Mouse (Mus musculus) CH12.LX (cell line): ENCODE measurements around the gene S1pr4.

Experiments used
- CHD1 ChIP-seq: IDR thresholded peaks from 2 replicates; pipeline ENCODE4 v1.6.1; 2012; ENCODE audit warnings: low read depth, low read length, improper control_type of control experiment, inconsistent platforms
- CTCF ChIP-seq, 2 experiments: IDR thresholded peaks in 1 of 2; conservative IDR thresholded peaks in 1 of 2; 2 replicates each; pipeline ENCODE4 v1.5.1; 2011 to 2012; ENCODE audit warnings: low read depth in 2 of 2, low read length in 2 of 2, improper control_type of control experiment in 1 of 2, inconsistent platforms in 1 of 2, mild to moderate bottlenecking in 1 of 2, moderate library complexity in 1 of 2
- E2F4 ChIP-seq: IDR thresholded peaks from 2 replicates; pipeline ENCODE4 v1.6.1; 2011; ENCODE audit warnings: low read depth, low read length, improper control_type of control experiment; ENCODE audit not compliant: insufficient replicate concordance
- EP300 ChIP-seq: IDR thresholded peaks from 2 replicates; pipeline ENCODE4 v1.6.1; 2011; ENCODE audit warnings: low read length, improper control_type of control experiment
- JUND ChIP-seq: conservative IDR thresholded peaks from 2 replicates; pipeline ENCODE4 v1.6.1; 2011; ENCODE audit warnings: low read depth, low read length, improper control_type of control experiment
- MEF2A ChIP-seq: IDR thresholded peaks from 2 replicates; pipeline ENCODE4 v1.6.1; 2014; ENCODE audit warnings: low read depth, mild to moderate bottlenecking, inconsistent platforms, low read length, improper control_type of control experiment, borderline replicate concordance
- MYC ChIP-seq: IDR thresholded peaks from 2 replicates; pipeline ENCODE4 v1.6.1; 2011; ENCODE audit warnings: low read depth, mild to moderate bottlenecking, improper control_type of control experiment, low read length
- NRF1 ChIP-seq: IDR thresholded peaks from 2 replicates; pipeline ENCODE4 v1.6.1; 2014; ENCODE audit warnings: low read depth, mild to moderate bottlenecking, inconsistent platforms, low read length, improper control_type of control experiment, moderate library complexity
- POLR2A ChIP-seq: IDR thresholded peaks from 2 replicates; pipeline ENCODE4 v1.6.1; 2011; ENCODE audit warnings: low read depth, mild to moderate bottlenecking, improper control_type of control experiment, low read length
- RAD21 ChIP-seq: IDR thresholded peaks from 2 replicates; pipeline ENCODE4 v1.6.1; 2011; ENCODE audit warnings: low read depth, mild to moderate bottlenecking, low read length, improper control_type of control experiment, moderate library complexity
- SIN3A ChIP-seq: IDR thresholded peaks from 2 replicates; pipeline ENCODE4 v1.6.1; 2012; ENCODE audit warnings: low read length, improper control_type of control experiment, inconsistent platforms
- USF2 ChIP-seq: conservative IDR thresholded peaks from 2 replicates; pipeline ENCODE4 v1.6.1; 2011; ENCODE audit warnings: low read depth, low read length, improper control_type of control experiment
- ZKSCAN1 ChIP-seq: IDR thresholded peaks from 2 replicates; pipeline ENCODE4 v1.6.1; 2012; ENCODE audit warnings: low read depth, inconsistent platforms, low read length, improper control_type of control experiment, borderline replicate concordance

- TF ChIP-seq ZKSCAN1: no peak
- no peak for TF ChIP-seq POLR2A
- TF ChIP-seq CHD1: no peak
- TF ChIP-seq CTCF (conservative IDR thresholded peaks at IDR 0.05 in 1 of 2, IDR thresholded peaks at IDR 0.05 in 1 of 2; ENCODE audit: low read depth in 2 of 2, low read length in 2 of 2): no peak
- TF ChIP-seq USF2: no peak
- no peak for TF ChIP-seq MEF2A
- no peak for TF ChIP-seq NRF1
- TF ChIP-seq SIN3A: no peak
- TF ChIP-seq RAD21: no peak
- no peak for TF ChIP-seq JUND
- TF ChIP-seq MYC: no peak
- TF ChIP-seq EP300: no peak
- TF ChIP-seq E2F4: no peak
Measured at GRCm38 (mm10) chr10:81465265-81465645, 34.7 kb downstream of the S1pr4 start.
